Mouse (Mus musculus) C2C12 (cell line): ENCODE results near the gene Grik4.

ENCODE experiments used
- CTCF ChIP-seq: IDR thresholded peaks from one replicate; pipeline ENCODE4 v1.5.1; 2011; ENCODE audit not compliant: control insufficient read depth, insufficient read depth, insufficient read length
- MYOD1 ChIP-seq: IDR thresholded peaks from one replicate; pipeline ENCODE4 v1.6.1; 2011; ENCODE audit warnings: low read depth; ENCODE audit not compliant: control insufficient read depth, insufficient read length

- TF ChIP-seq CTCF (no peak), MYOD1 (no peak)
Observed at GRCm38 (mm10) chr9:42885123-42885522, 59.2 kb downstream of the Grik4 start.
